ENCODE assay signal across 8 mouse cellular contexts in genomic region chr11:83223367-83223766, GRCm38 (mm10). TPM values are rescaled to one million over a fixed set of nuclear protein-coding genes. Genes with fewer than 3 reads are reported as not detected.
DNase-seq lines count a peak whose midpoint lies in the region; ATAC-seq and TF ChIP-seq lines count a peak whose summit lies in the region.
"Had no signal": no experiment of that assay in that cellular context is flagged by ENCODE, and none has a peak within 500 bp of the region (broad histone marks: within the 10 kb centered on the region; RNA-seq: fewer than 3 reads in every experiment).

No protein-coding gene starts in this region.

- no peaks in the 10 kb centered on the region for H3K4me1 ChIP-seq in ES-Bruce4 (ENCODE audit: control insufficient read depth, insufficient read depth, low read length)
- peaks cover 30% of the 10 kb centered on the region for H3K4me1 ChIP-seq in liver, embryonic 15.5 days (replicated peaks)
- H3K4me1 ChIP-seq in spleen, adult 2 months (ENCODE audit: control insufficient read depth, insufficient read depth, insufficient read length): peaks cover 8% of the 10 kb centered on the region; the same call in 1 of the 2 replicates
- H3K4me1 ChIP-seq in forebrain, embryonic 16.5 days (replicated peaks; ENCODE audit: control insufficient read depth, insufficient read depth, low read length): no peaks in the 10 kb centered on the region
- no peaks in the 10 kb centered on the region for H3K4me1 ChIP-seq in forebrain, embryonic 11.5 days (replicated peaks; ENCODE audit: control insufficient read depth, insufficient read depth, low read length)
- H3K4me1 ChIP-seq: embryonic facial prominence, embryonic 13.5 days had no signal

- no peak for TF ChIP-seq CTCF in ES-Bruce4 (IDR thresholded peaks at IDR 0.05; ENCODE audit: low read depth, low read length)
- TF ChIP-seq CTCF in spleen, adult 2 months (IDR thresholded peaks at IDR 0.05; ENCODE audit: extremely low read depth, insufficient read depth, insufficient read length, insufficient replicate concordance): no peak

- peak; percentile 67 for ATAC-seq in liver, embryonic 15.5 days (ENCODE audit: insufficient read depth)
- ATAC-seq in forebrain, embryonic 16.5 days: no peak
- no peak for ATAC-seq in forebrain, embryonic 11.5 days (replicated peaks; ENCODE audit: low FRiP score)

- H3K27ac ChIP-seq in ES-Bruce4 (ENCODE audit: insufficient read depth, low read length): no peak overlapping the region
- H3K27ac ChIP-seq in liver, embryonic 15.5 days (replicated peaks): peak overlapping the region; percentile 82
- H3K27ac ChIP-seq in spleen, adult 2 months (ENCODE audit: insufficient read depth, low read length): peak overlapping the region; percentile 63
- H3K27ac ChIP-seq in forebrain, embryonic 16.5 days (ENCODE audit: low read length): no peak overlapping the region
- H3K27ac ChIP-seq in forebrain, embryonic 11.5 days (ENCODE audit: low read depth, low read length): no peak overlapping the region
- H3K27ac ChIP-seq: embryonic facial prominence, embryonic 13.5 days had no signal

- peak overlapping the region; percentile 78 for H3K4me2 ChIP-seq in liver, embryonic 15.5 days
- no peak overlapping the region for H3K4me2 ChIP-seq in forebrain, embryonic 16.5 days (ENCODE audit: low read length)
- H3K4me2 ChIP-seq in forebrain, embryonic 11.5 days (ENCODE audit: low read depth, low read length, severe bottlenecking): no peak overlapping the region
- H3K4me2 ChIP-seq: embryonic facial prominence, embryonic 13.5 days had no signal

- H3K36me3 ChIP-seq in ES-Bruce4 (ENCODE audit: control insufficient read depth, insufficient read depth, low read length, poor library complexity, severe bottlenecking): no peaks in the 10 kb centered on the region
- H3K36me3 ChIP-seq in liver, embryonic 15.5 days (replicated peaks): peaks cover 27% of the 10 kb centered on the region
- peaks cover 3% of the 10 kb centered on the region; the same call in 1 of the 2 replicates for H3K36me3 ChIP-seq in spleen, adult 2 months (ENCODE audit: control insufficient read depth, insufficient read depth, low read length)
- no peaks in the 10 kb centered on the region for H3K36me3 ChIP-seq in forebrain, embryonic 16.5 days (ENCODE audit: control insufficient read depth, insufficient read depth)
- no peaks in the 10 kb centered on the region for H3K36me3 ChIP-seq in forebrain, embryonic 11.5 days (ENCODE audit: control insufficient read depth, insufficient read depth, low read length)
- H3K36me3 ChIP-seq: embryonic facial prominence, embryonic 13.5 days had no signal

- peak; percentile 54 for DNase-seq in c-Kit-positive CD71-negative TER-119-negative erythroid progenitor cells, embryonic 14.5 days (ENCODE audit: low read depth)
- peak; percentile 54 to 61 for DNase-seq in spleen, adult 2 months (ENCODE audit: low read depth in 1 of 2, low spot score in 2 of 2)
- no peak for DNase-seq in forebrain, embryonic 11.5 days (ENCODE audit: low spot score)
- no peak for DNase-seq in cerebellum, adult 11-12 months

- TF ChIP-seq POLR2A in ES-Bruce4 (IDR thresholded peaks at IDR 0.05; ENCODE audit: insufficient read depth, low read length): no peak
- no peak for TF ChIP-seq POLR2A in spleen, adult 2 months (IDR thresholded peaks at IDR 0.05; ENCODE audit: low read depth, low read length)

- 19% methylated on average over 7 of the region's 7 CpGs for WGBS in liver, embryonic 15.5 days (ENCODE audit: insufficient replicate concordance)
- WGBS in spleen, adult 2 months: 6% methylated on average over 7 of the region's 7 CpGs
- WGBS in forebrain, embryonic 16.5 days: 84% methylated on average over 7 of the region's 7 CpGs
- WGBS in forebrain, embryonic 11.5 days: 88% methylated on average over 7 of the region's 7 CpGs

- TF ChIP-seq EP300 in ES-Bruce4 (IDR thresholded peaks at IDR 0.05; ENCODE audit: insufficient read depth, low read depth, low read length): no peak

- no peak overlapping the region for H3K9ac ChIP-seq in ES-Bruce4 (ENCODE audit: low read depth, poor library complexity, severe bottlenecking)
- H3K9ac ChIP-seq in liver, embryonic 15.5 days: peak overlapping the region; percentile 51
- H3K9ac ChIP-seq in forebrain, embryonic 16.5 days (replicated peaks; ENCODE audit: low read depth, low read length): no peak overlapping the region
- no peak overlapping the region for H3K9ac ChIP-seq in forebrain, embryonic 11.5 days (ENCODE audit: low read length)
- H3K9ac ChIP-seq: embryonic facial prominence, embryonic 13.5 days had no signal

- peak overlapping the region; percentile 45; the same call in 1 of the 2 replicates for H3K4me3 ChIP-seq in ES-Bruce4 (ENCODE audit: low read depth, low read length)
- H3K4me3 ChIP-seq in liver, embryonic 15.5 days (replicated peaks): peak overlapping the region; percentile 70
- peak overlapping the region; percentile 60 for H3K4me3 ChIP-seq in spleen, adult 2 months (ENCODE audit: extremely low read depth, insufficient read depth, insufficient read length)
- no peak overlapping the region for H3K4me3 ChIP-seq in forebrain, embryonic 16.5 days (replicated peaks; ENCODE audit: low read length)
- H3K4me3 ChIP-seq in forebrain, embryonic 11.5 days (ENCODE audit: low read depth, low read length): no peak overlapping the region
- H3K4me3 ChIP-seq: embryonic facial prominence, embryonic 13.5 days had no signal

- H3K27me3 ChIP-seq in ES-Bruce4 (ENCODE audit: control insufficient read depth, insufficient read depth, low read length, poor library complexity, severe bottlenecking): no peaks in the 10 kb centered on the region; the same call in 1 of the 2 replicates
- no peaks in the 10 kb centered on the region for H3K27me3 ChIP-seq in liver, embryonic 15.5 days
- H3K27me3 ChIP-seq in spleen, adult 2 months (ENCODE audit: control insufficient read depth, insufficient read depth, low read length): no peaks in the 10 kb centered on the region
- H3K27me3 ChIP-seq in forebrain, embryonic 16.5 days (replicated peaks; ENCODE audit: control insufficient read depth, insufficient read depth, low read length): no peaks in the 10 kb centered on the region
- H3K27me3 ChIP-seq in forebrain, embryonic 11.5 days (ENCODE audit: control insufficient read depth, insufficient read depth, low read length): no peaks in the 10 kb centered on the region

- H3K9me3 ChIP-seq in ES-Bruce4 (replicated peaks; ENCODE audit: control insufficient read depth, insufficient read depth, low read length, poor library complexity, severe bottlenecking): 0 out of 2 replicates have a peak, but pooled peaks cover 2% of the 10 kb centered on the region
- no peaks in the 10 kb centered on the region for H3K9me3 ChIP-seq in liver, embryonic 15.5 days (replicated peaks)
- no peaks in the 10 kb centered on the region for H3K9me3 ChIP-seq in forebrain, embryonic 16.5 days (ENCODE audit: control insufficient read depth, low read length)
- no peaks in the 10 kb centered on the region for H3K9me3 ChIP-seq in forebrain, embryonic 11.5 days (ENCODE audit: control insufficient read depth, low read length)
- H3K9me3 ChIP-seq: embryonic facial prominence, embryonic 13.5 days had no signal

RNA-seq across cellular contexts. Expression of gene Slfn3, which starts 32.2 kb away (rescaled TPM):
- 0.41 and 1.2 TPM in 2 replicates for polyA plus RNA-seq in ES-Bruce4 (2011; ENCODE audit: insufficient read depth, insufficient read length, low read depth, missing spikeins)
- 1.7 and 1.8 TPM in 2 replicates for polyA plus RNA-seq in liver, embryonic 15.5 days (2015; fragmentation: Nextera tagmentation; extraction: Ambion mirVana)
- 0.37 and 0.43 TPM in 2 replicates for polyA plus RNA-seq in spleen, adult 2 months (2012; rRNA removed)
- polyA plus RNA-seq in forebrain, embryonic 16.5 days (2015; fragmentation: Nextera tagmentation; extraction: Ambion mirVana): 0.15 and 0.26 TPM in 2 replicates
- polyA plus RNA-seq in forebrain, embryonic 11.5 days (2014; fragmentation: Nextera tagmentation; extraction: Ambion mirVana): 0.49 and 0.52 TPM in 2 replicates

RNA-seq across cellular contexts. Expression of gene Slfn4, which starts 48.4 kb away (rescaled TPM):
- polyA plus RNA-seq in ES-Bruce4 (2011; ENCODE audit: insufficient read depth, insufficient read length, low read depth, missing spikeins): not detected in 2 replicates
- polyA plus RNA-seq in liver, embryonic 15.5 days (2015; fragmentation: Nextera tagmentation; extraction: Ambion mirVana): 0.88 and 1.2 TPM in 2 replicates
- 0.86 and 1.0 TPM in 2 replicates for polyA plus RNA-seq in spleen, adult 2 months (2012; rRNA removed)
- polyA plus RNA-seq in forebrain, embryonic 16.5 days (2015; fragmentation: Nextera tagmentation; extraction: Ambion mirVana): not detected in 2 replicates
- polyA plus RNA-seq in forebrain, embryonic 11.5 days (2014; fragmentation: Nextera tagmentation; extraction: Ambion mirVana): not detected in 2 replicates

Comparison
In these comparisons a context has a peak if more than half of its experiments do, and no peak if none do; other contexts are left out.
1. H3K27ac ChIP-seq: peak in liver, embryonic 15.5 days (single experiment) and spleen, adult 2 months (single experiment); none in ES-Bruce4 (single experiment), forebrain, embryonic 16.5 days (single experiment) and forebrain, embryonic 11.5 days (single experiment).
2. H3K4me3 ChIP-seq: peak in ES-Bruce4 (single experiment), liver, embryonic 15.5 days (single experiment) and spleen, adult 2 months (single experiment); none in forebrain, embryonic 16.5 days (single experiment) and forebrain, embryonic 11.5 days (single experiment).
3. DNase-seq: peak in c-Kit-positive CD71-negative TER-119-negative erythroid progenitor cells, embryonic 14.5 days (single experiment) and spleen, adult 2 months (2 of 2); none in forebrain, embryonic 11.5 days (single experiment) and cerebellum, adult 11-12 months (single experiment).